In the genomic region with DNA sequence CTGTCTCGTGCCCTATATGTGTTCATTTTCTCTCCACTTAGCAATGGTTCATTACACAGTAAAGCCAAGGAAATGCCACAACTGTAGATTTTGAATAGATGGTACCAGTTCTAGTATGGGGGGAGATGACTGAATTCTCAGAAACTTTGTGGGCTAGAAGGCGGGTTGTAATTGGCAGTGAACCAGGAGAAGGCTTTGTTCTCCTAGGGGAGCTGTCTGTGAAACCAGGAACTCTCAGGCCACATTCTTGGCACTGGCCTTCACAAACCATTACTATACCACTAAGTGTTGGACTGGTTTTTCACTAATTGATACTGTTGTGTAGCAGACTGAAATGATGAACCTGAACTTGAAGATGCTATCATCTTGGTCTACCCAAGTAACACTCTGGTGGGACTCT, we compare ENCODE assay signal across 11 mouse cellular contexts.
"Had no signal": no experiment of that assay in that cellular context is flagged by ENCODE, and none has a peak within 500 bp of the region (broad histone marks: within the 10 kb centered on the region; RNA-seq: fewer than 3 reads in every experiment).

No protein-coding gene starts in this region.

- H3K4me1 ChIP-seq: kidney, embryonic 15.5 days; limb, embryonic 12.5 days had no signal

- H3K9ac ChIP-seq: kidney, embryonic 15.5 days; limb, embryonic 12.5 days; liver, embryonic 14.5 days; midbrain, embryonic 12.5 days; neural tube, embryonic 12.5 days had no signal

- H3K9me3 ChIP-seq: kidney, embryonic 15.5 days; limb, embryonic 12.5 days; midbrain, embryonic 12.5 days; neural tube, embryonic 12.5 days had no signal

- H3K4me2 ChIP-seq: kidney, embryonic 15.5 days; limb, embryonic 12.5 days; midbrain, embryonic 12.5 days; neural tube, embryonic 12.5 days had no signal

- DNase-seq: kidney, postnatal 14 days; liver; lung, adult 18-20 months; right cerebral cortex, postnatal 14 days; thymus, postnatal 36 days had no signal

- H3K4me3 ChIP-seq: kidney, embryonic 15.5 days; limb, embryonic 12.5 days; midbrain, embryonic 12.5 days; myocyte; neural tube, embryonic 12.5 days had no signal

- H3K36me3 ChIP-seq: kidney, embryonic 15.5 days; limb, embryonic 12.5 days; midbrain, embryonic 12.5 days; neural tube, embryonic 12.5 days had no signal

- H3K27ac ChIP-seq: kidney, embryonic 15.5 days; limb, embryonic 12.5 days; liver, embryonic 14.5 days; midbrain, embryonic 12.5 days; neural tube, embryonic 12.5 days had no signal

- H3K27me3 ChIP-seq: kidney, embryonic 15.5 days; limb, embryonic 12.5 days; midbrain, embryonic 12.5 days; neural tube, embryonic 12.5 days had no signal
